31 mouse cellular contexts compared by ENCODE assay signal in the genomic region with DNA sequence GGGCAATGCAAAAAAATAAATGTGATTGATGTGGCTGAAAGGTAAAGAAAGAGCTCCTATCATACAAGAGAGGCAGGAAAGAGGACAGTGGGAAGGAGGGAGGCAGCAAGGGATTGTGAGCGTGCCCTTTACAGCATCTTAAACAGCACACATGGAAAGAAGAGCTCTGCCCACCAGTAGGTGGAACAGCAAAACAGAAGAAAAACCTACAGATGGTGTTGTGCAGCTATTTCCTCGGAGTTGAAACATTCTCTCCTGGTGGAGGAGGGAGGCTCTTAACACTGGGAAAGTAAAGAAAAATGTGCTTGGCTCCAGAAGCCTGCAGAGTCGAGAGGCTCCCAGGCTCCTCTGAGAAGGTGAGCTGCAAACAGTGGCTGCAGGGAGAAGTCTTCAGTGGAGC. TPM values are rescaled to one million over a fixed set of nuclear protein-coding genes. Genes with fewer than 3 reads are reported as not detected.
A peak's percentile ranks its signal among the peaks of the same experiment; 100 is the strongest.
DNase-seq lines count a peak whose midpoint lies in the region; ATAC-seq and TF ChIP-seq lines count a peak whose summit lies in the region.
"Had no signal": no experiment of that assay in that cellular context is flagged by ENCODE, and none has a peak within 500 bp of the region (broad histone marks: within the 10 kb centered on the region; RNA-seq: fewer than 3 reads in every experiment).

No protein-coding gene starts in this region.

- no peaks in the 10 kb centered on the region for H3K36me3 ChIP-seq in forebrain, embryonic 16.5 days (ENCODE audit: control insufficient read depth, insufficient read depth)
- H3K36me3 ChIP-seq: hindbrain, embryonic 13.5 days; limb, embryonic 10.5 days; limb, embryonic 15.5 days; liver, embryonic 13.5 days; midbrain, embryonic 15.5 days; neural tube, embryonic 15.5 days had no signal

- no peak overlapping the region for H3K9ac ChIP-seq in forebrain, embryonic 16.5 days (replicated peaks; ENCODE audit: low read depth, low read length)
- H3K9ac ChIP-seq: forebrain, embryonic 13.5 days; hindbrain, embryonic 13.5 days; limb, embryonic 15.5 days; liver, embryonic 13.5 days; midbrain, embryonic 15.5 days; neural tube, embryonic 15.5 days had no signal

- H3K4me3 ChIP-seq in left cerebral cortex, adult 2 months, result no peak overlapping the region
- H3K4me3 ChIP-seq in forebrain, embryonic 16.5 days (replicated peaks; ENCODE audit: low read length), result no peak overlapping the region
- H3K4me3 ChIP-seq: forebrain, embryonic 13.5 days; hindbrain, embryonic 13.5 days; limb, embryonic 10.5 days; limb, embryonic 15.5 days; liver, embryonic 13.5 days; midbrain, embryonic 15.5 days; neural tube, embryonic 15.5 days had no signal

- intact Hi-C loops in left cerebral cortex, postnatal 4 days (cut with DNase I), result no loop called here
- intact Hi-C loops in left cerebral cortex, adult 2 months (cut with DNase I), result loop anchor here (2.0 to 5.0 kb wide), 2 partner anchors 80 to 301 kb away; no protein-coding TSS in a partner anchor
- intact Hi-C loops in left cerebral cortex, postnatal 25 days (cut with DNase I), result loop anchor here (5.0 kb wide), 2 partner anchors 135 to 300 kb away; no protein-coding TSS in a partner anchor

- H3K4me1 ChIP-seq in forebrain, embryonic 16.5 days (replicated peaks; ENCODE audit: control insufficient read depth, insufficient read depth, low read length), result no peaks in the 10 kb centered on the region
- H3K4me1 ChIP-seq: forebrain, embryonic 13.5 days; hindbrain, embryonic 13.5 days; limb, embryonic 10.5 days; limb, embryonic 15.5 days; liver, embryonic 13.5 days; midbrain, embryonic 15.5 days; neural tube, embryonic 15.5 days had no signal

- H3K27ac ChIP-seq in left cerebral cortex, adult 2 months, result no peak overlapping the region; the same call in 1 of the 2 replicates
- no peak overlapping the region for H3K27ac ChIP-seq in forebrain, embryonic 16.5 days (ENCODE audit: low read length)
- H3K27ac ChIP-seq: forebrain, embryonic 13.5 days; hindbrain, embryonic 13.5 days; limb, embryonic 10.5 days; limb, embryonic 15.5 days; liver, embryonic 13.5 days; midbrain, embryonic 15.5 days; neural tube, embryonic 15.5 days had no signal

- H3K4me2 ChIP-seq in forebrain, embryonic 16.5 days (ENCODE audit: low read length), result no peak overlapping the region
- H3K4me2 ChIP-seq: forebrain, embryonic 13.5 days; heart, embryonic 11.5 days; hindbrain, embryonic 13.5 days; limb, embryonic 15.5 days; liver, embryonic 13.5 days; midbrain, embryonic 15.5 days; neural tube, embryonic 15.5 days had no signal

- DNase-seq in layer of hippocampus, adult 18-20 months (ENCODE audit: low spot score in 2 of 2), result peak; percentile 28 to 56
- DNase-seq in layer of hippocampus, postnatal 10 days (ENCODE audit: low spot score in 2 of 2), result no peak
- peak; percentile 36 to 44 for DNase-seq in left cerebral cortex, adult 18-20 months (ENCODE audit: low spot score in 2 of 2)
- DNase-seq in left cerebral cortex, postnatal 4 days, result no peak
- DNase-seq in left cerebral cortex, adult 2 months (ENCODE audit: extremely low spot score in 1 of 2, low spot score in 2 of 2), result peak in 1 of 2 experiments; percentile 37
- peak; percentile 45 to 92 for DNase-seq in left cerebral cortex, postnatal 25 days (ENCODE audit: low spot score in 2 of 2)
- DNase-seq in urinary bladder, postnatal 10 days (ENCODE audit: low spot score), result no peak
- DNase-seq: adrenal gland, adult 2 months; B cell, adult 2 months; cerebellum, adult 8-10 months; cerebellum, postnatal 25 days; gastrocnemius, postnatal 25 days; heart, adult 18-20 months; heart, postnatal 4 days; kidney, adult 9 months; kidney, postnatal 10 days; liver, embryonic 13.5 days; lung, adult 18-20 months; lung, postnatal 14 days; retina, postnatal 1 day had no signal

- no peaks in the 10 kb centered on the region for H3K9me3 ChIP-seq in forebrain, embryonic 16.5 days (ENCODE audit: control insufficient read depth, low read length)
- H3K9me3 ChIP-seq: limb, embryonic 10.5 days; limb, embryonic 15.5 days; midbrain, embryonic 15.5 days; neural tube, embryonic 15.5 days had no signal

- no peak for ATAC-seq in forebrain, embryonic 16.5 days
- ATAC-seq: activated CD4-positive, CD25-positive, alpha-beta regulatory T cell, adult 4 months; forebrain, embryonic 13.5 days; intestine, embryonic 16.5 days; midbrain, embryonic 15.5 days had no signal

- TF ChIP-seq CTCF in left cerebral cortex, adult 2 months (IDR thresholded peaks at IDR 0.05), result peak; percentile 43

- H3K27me3 ChIP-seq in forebrain, embryonic 16.5 days (replicated peaks; ENCODE audit: control insufficient read depth, insufficient read depth, low read length), result no peaks in the 10 kb centered on the region
- H3K27me3 ChIP-seq: CH12.LX; forebrain, embryonic 13.5 days; hindbrain, embryonic 13.5 days; limb, embryonic 15.5 days; liver, embryonic 13.5 days; midbrain, embryonic 15.5 days; neural tube, embryonic 15.5 days had no signal

- 78% methylated on average over 3 of the region's 3 CpGs for WGBS in forebrain, embryonic 16.5 days

RNA-seq across cellular contexts. Expression of a gene that starts 12.8 kb away (rescaled TPM):
- total RNA-seq in layer of hippocampus, adult 18-20 months (2021), result 10 to 100 TPM; 23.4 to 23.6 TPM
- 10 to 100 TPM; 41.6 to 42.4 TPM for total RNA-seq in layer of hippocampus, postnatal 10 days (2021)
- total RNA-seq in left cerebral cortex, adult 18-20 months (2021), result 10 to 100 TPM; 17.6 to 20.4 TPM
- 10 to 100 TPM; 25.4 to 26.1 TPM for total RNA-seq in left cerebral cortex, postnatal 4 days (2021)
- 10 to 100 TPM; 15.6 to 19.5 TPM for total RNA-seq in left cerebral cortex, adult 2 months (2021)
- total RNA-seq in left cerebral cortex, postnatal 25 days (2021), result 10 to 100 TPM; 19.5 to 20.6 TPM
- polyA plus RNA-seq in forebrain, embryonic 16.5 days (2015; fragmentation: Nextera tagmentation; extraction: Ambion mirVana), result 20.6 and 22.2 TPM in 2 replicates
- total RNA-seq: CH12.LX had no signal

Comparison
In these comparisons a context has a peak if more than half of its experiments do, and no peak if none do; other contexts are left out.
1. DNase-seq: peak in layer of hippocampus, adult 18-20 months (2 of 2), left cerebral cortex, adult 18-20 months (2 of 2) and left cerebral cortex, postnatal 25 days (2 of 2); none in layer of hippocampus, postnatal 10 days (0 of 2), left cerebral cortex, postnatal 4 days (single experiment) and urinary bladder, postnatal 10 days (single experiment).